Mouse (Mus musculus): ENCODE measurements around the gene Pla2g4e. TPM values are rescaled to one million over a fixed set of nuclear protein-coding genes. Genes with fewer than 3 reads are reported as not detected.

Gene Pla2g4e
- total and polyA plus RNA-seq, 3 experiments: 0.05 TPM; not detected in 2

- no peaks in the 10 kb centered on the region for H3K4me1 ChIP-seq (ENCODE audit: insufficient read depth, low read depth, low read length)
- no peaks in the 10 kb centered on the region for H3K9me3 ChIP-seq (replicated peaks)
- no peak overlapping the region for H3K4me3 ChIP-seq (ENCODE audit: low read depth, low read length)
- DNase-seq (ENCODE audit: low spot score) (no peak), ATAC-seq (ENCODE audit: extremely low read depth, insufficient number of reproducible peaks, low FRiP score, poor library complexity, severe bottlenecking) (no peak)
- H3K27me3 ChIP-seq (ENCODE audit: insufficient read depth, low read length): no peaks in the 10 kb centered on the region
- TF ChIP-seq GATA1 (IDR thresholded peaks at IDR 0.05; ENCODE audit: borderline replicate concordance, low read length): no peak
- TF ChIP-seq CTCF (IDR thresholded peaks at IDR 0.05; ENCODE audit: low read depth, low read length): no peak
- no peak for TF ChIP-seq TAL1 (conservative IDR thresholded peaks at IDR 0.05; ENCODE audit: low read depth, low read length)
- TF ChIP-seq POLR2AphosphoS5 (IDR thresholded peaks at IDR 0.05; ENCODE audit: insufficient replicate concordance, low read depth, low read length): no peak
- no peak for TF ChIP-seq GATA2 (IDR thresholded peaks at IDR 0.05; ENCODE audit: borderline replicate concordance, low read depth, low read length)
- peaks cover 35% of the 10 kb centered on the region for H3K36me3 ChIP-seq (replicated peaks)
Observed at GRCm38 (mm10) chr2:120140326-120140725, 104.8 kb downstream of the Pla2g4e start.

GRCm38 (mm10) chr2:120139091-120139490 is 106.0 kb downstream of the Pla2g4e start:
- Histone ChIP-seq H3K4me1 (ENCODE audit: insufficient read depth, low read depth, low read length) (peaks cover 8% of the 10 kb centered on the region), H3K36me3 (replicated peaks) (peaks cover 41% of the 10 kb centered on the region), H3K4me3 (ENCODE audit: low read depth, low read length) (no peak overlapping the region)

DNA sequence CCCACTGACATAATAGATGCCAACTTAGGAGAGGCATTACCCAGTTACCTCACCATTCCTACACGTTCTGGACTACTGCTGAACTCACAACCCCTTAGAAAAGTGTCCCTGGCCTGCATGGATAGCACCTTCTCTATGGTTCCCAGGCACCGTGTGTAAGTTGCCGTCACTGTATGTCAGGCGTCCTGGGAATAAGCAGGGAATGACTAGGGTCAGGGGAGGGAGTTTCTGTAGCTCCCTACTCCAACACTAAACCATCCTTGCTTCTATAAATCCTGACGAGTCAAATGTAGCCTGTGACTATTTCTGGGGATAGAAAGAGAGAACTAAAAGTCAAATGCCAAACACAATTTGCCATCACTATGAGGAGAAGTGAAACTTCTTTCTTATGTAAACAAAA is 107.9 kb downstream of the Pla2g4e start:
- no peaks in the 10 kb centered on the region for H3K27me3 ChIP-seq (ENCODE audit: insufficient read depth, low read length)
- DNase-seq (ENCODE audit: low spot score) (no peak), ATAC-seq (ENCODE audit: extremely low read depth, insufficient number of reproducible peaks, low FRiP score, poor library complexity, severe bottlenecking) (no peak)
- H3K36me3 ChIP-seq (replicated peaks): peaks cover 53% of the 10 kb centered on the region
- H3K4me1 ChIP-seq (ENCODE audit: insufficient read depth, low read depth, low read length): peaks cover 8% of the 10 kb centered on the region
- no peaks in the 10 kb centered on the region for H3K9me3 ChIP-seq (replicated peaks)
- no peak overlapping the region for H3K4me3 ChIP-seq (ENCODE audit: low read depth, low read length)
- no peak for TF ChIP-seq CTCF (IDR thresholded peaks at IDR 0.05; ENCODE audit: low read depth, low read length)
- no peak for TF ChIP-seq TAL1 (conservative IDR thresholded peaks at IDR 0.05; ENCODE audit: low read depth, low read length)
- TF ChIP-seq GATA2 (IDR thresholded peaks at IDR 0.05; ENCODE audit: borderline replicate concordance, low read depth, low read length): no peak
- no peak for TF ChIP-seq GATA1 (IDR thresholded peaks at IDR 0.05; ENCODE audit: borderline replicate concordance, low read length)
- no peak for TF ChIP-seq POLR2AphosphoS5 (IDR thresholded peaks at IDR 0.05; ENCODE audit: insufficient replicate concordance, low read depth, low read length)

More at GRCm38 (mm10) chr2:120139091-120139490, 106.0 kb downstream of the Pla2g4e start:
- H3K27me3 ChIP-seq (ENCODE audit: insufficient read depth, low read length): no peaks in the 10 kb centered on the region
- ATAC-seq (ENCODE audit: extremely low read depth, insufficient number of reproducible peaks, low FRiP score, poor library complexity, severe bottlenecking): no peak
- TF ChIP-seq TAL1 (conservative IDR thresholded peaks at IDR 0.05; ENCODE audit: low read depth, low read length) (no peak), CTCF (IDR thresholded peaks at IDR 0.05; ENCODE audit: low read depth, low read length) (no peak), POLR2AphosphoS5 (IDR thresholded peaks at IDR 0.05; ENCODE audit: insufficient replicate concordance, low read depth, low read length) (no peak), GATA1 (IDR thresholded peaks at IDR 0.05; ENCODE audit: borderline replicate concordance, low read length) (no peak), GATA2 (IDR thresholded peaks at IDR 0.05; ENCODE audit: borderline replicate concordance, low read depth, low read length) (no peak)
- no peaks in the 10 kb centered on the region for H3K9me3 ChIP-seq (replicated peaks)
- DNase-seq (ENCODE audit: low spot score): no peak

- no peak for TF ChIP-seq GATA2 (IDR thresholded peaks at IDR 0.05; ENCODE audit: borderline replicate concordance, low read depth, low read length)
- TF ChIP-seq GATA1 (IDR thresholded peaks at IDR 0.05; ENCODE audit: borderline replicate concordance, low read length): no peak
- TF ChIP-seq TAL1 (conservative IDR thresholded peaks at IDR 0.05; ENCODE audit: low read depth, low read length): no peak
- no peak for TF ChIP-seq POLR2AphosphoS5 (IDR thresholded peaks at IDR 0.05; ENCODE audit: insufficient replicate concordance, low read depth, low read length)
- no peak for TF ChIP-seq CTCF (IDR thresholded peaks at IDR 0.05; ENCODE audit: low read depth, low read length)
- ATAC-seq (ENCODE audit: extremely low read depth, insufficient number of reproducible peaks, low FRiP score, poor library complexity, severe bottlenecking) (peak; percentile 22; the same call in 1 of the 2 replicates), DNase-seq (ENCODE audit: low spot score) (peak; percentile 11)
- Histone ChIP-seq H3K9me3 (replicated peaks) (no peaks in the 10 kb centered on the region), H3K36me3 (replicated peaks) (peaks cover 56% of the 10 kb centered on the region), H3K27me3 (ENCODE audit: insufficient read depth, low read length) (no peaks in the 10 kb centered on the region), H3K4me3 (ENCODE audit: low read depth, low read length) (no peak overlapping the region), H3K4me1 (ENCODE audit: insufficient read depth, low read depth, low read length) (peaks cover 8% of the 10 kb centered on the region)
Observed at GRCm38 (mm10) chr2:120134453-120135075, 110.6 kb downstream of the Pla2g4e start.

DNA sequence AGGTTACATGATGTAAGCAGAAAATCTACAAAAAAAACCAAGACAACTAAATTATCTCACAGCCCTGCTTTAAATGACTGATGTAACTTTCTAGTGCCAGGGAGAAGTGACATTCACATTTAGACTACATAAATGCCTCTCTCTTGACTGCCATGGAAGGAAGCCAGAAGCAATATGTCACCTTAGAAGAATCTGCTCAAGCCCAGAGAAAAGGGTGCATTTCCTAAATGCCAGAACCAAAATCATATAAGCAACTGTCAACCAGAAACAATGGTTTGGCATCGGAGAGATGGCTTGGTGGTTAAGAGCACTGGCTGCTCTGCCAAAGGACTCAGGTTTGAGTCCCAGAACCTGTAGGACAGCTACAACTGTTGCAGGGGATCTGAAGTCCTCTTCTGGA is 113.3 kb downstream of the Pla2g4e start:
- DNase-seq (ENCODE audit: low spot score): no peak
- Histone ChIP-seq H3K36me3 (replicated peaks) (peaks cover 72% of the 10 kb centered on the region), H3K4me1 (ENCODE audit: insufficient read depth, low read depth, low read length) (peaks cover 8% of the 10 kb centered on the region)

DNA sequence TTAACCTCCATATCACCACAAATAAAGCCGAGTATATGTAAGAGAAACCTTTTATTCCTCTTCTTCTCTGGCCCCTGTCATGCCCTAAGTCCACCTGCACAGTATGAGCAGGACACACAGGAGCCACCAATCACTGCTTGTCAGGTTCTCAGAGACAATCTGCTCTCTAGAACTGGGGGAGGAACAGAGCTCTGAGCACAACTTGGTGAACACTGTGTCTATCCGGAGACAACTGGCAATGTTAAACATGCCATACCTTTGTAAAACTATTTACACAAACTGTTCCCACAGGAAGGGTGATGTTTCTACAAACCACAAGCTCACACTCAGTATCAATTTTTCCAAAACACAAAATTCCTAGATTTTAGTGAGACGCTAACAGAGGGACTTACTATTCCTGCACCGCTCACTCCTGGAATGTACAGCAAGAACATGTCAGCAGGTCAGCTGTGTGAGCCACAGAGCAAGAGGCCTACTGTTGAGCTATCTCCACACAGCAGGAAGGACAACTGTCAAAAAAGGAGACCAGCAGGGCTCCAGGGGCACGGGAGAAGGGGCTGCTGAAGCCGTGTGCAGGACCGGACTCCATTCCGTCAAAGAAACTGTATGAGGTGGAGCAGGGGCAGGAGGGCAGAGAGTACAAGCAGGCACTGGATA is 115.8 kb downstream of the Pla2g4e start:
- TF ChIP-seq GATA1 (IDR thresholded peaks at IDR 0.05; ENCODE audit: borderline replicate concordance, low read length): no peak
- no peak for TF ChIP-seq GATA2 (IDR thresholded peaks at IDR 0.05; ENCODE audit: borderline replicate concordance, low read depth, low read length)
- no peak for TF ChIP-seq TAL1 (conservative IDR thresholded peaks at IDR 0.05; ENCODE audit: low read depth, low read length)
- no peak for TF ChIP-seq CTCF (IDR thresholded peaks at IDR 0.05; ENCODE audit: low read depth, low read length)
- TF ChIP-seq POLR2AphosphoS5 (IDR thresholded peaks at IDR 0.05; ENCODE audit: insufficient replicate concordance, low read depth, low read length): no peak
- DNase-seq (ENCODE audit: low spot score) (no peak), ATAC-seq (ENCODE audit: extremely low read depth, insufficient number of reproducible peaks, low FRiP score, poor library complexity, severe bottlenecking) (no peak)
- H3K36me3 ChIP-seq (replicated peaks): peaks cover 72% of the 10 kb centered on the region
- H3K9me3 ChIP-seq (replicated peaks): no peaks in the 10 kb centered on the region
- H3K27me3 ChIP-seq (ENCODE audit: insufficient read depth, low read length): no peaks in the 10 kb centered on the region
- peaks cover 3% of the 10 kb centered on the region for H3K4me1 ChIP-seq (ENCODE audit: insufficient read depth, low read depth, low read length)
- H3K4me3 ChIP-seq (ENCODE audit: low read depth, low read length): no peak overlapping the region

More for the DNA sequence above, 113.3 kb downstream of the Pla2g4e start:
- TF ChIP-seq GATA1 (IDR thresholded peaks at IDR 0.05; ENCODE audit: borderline replicate concordance, low read length) (no peak), POLR2AphosphoS5 (IDR thresholded peaks at IDR 0.05; ENCODE audit: insufficient replicate concordance, low read depth, low read length) (no peak)
- Histone ChIP-seq H3K9me3 (replicated peaks) (no peaks in the 10 kb centered on the region), H3K27me3 (ENCODE audit: insufficient read depth, low read length) (no peaks in the 10 kb centered on the region), H3K4me3 (ENCODE audit: low read depth, low read length) (no peak overlapping the region)
- ATAC-seq (ENCODE audit: extremely low read depth, insufficient number of reproducible peaks, low FRiP score, poor library complexity, severe bottlenecking): no peak
